Mouse (Mus musculus) adrenal gland, postnatal 36 days (tissue): ENCODE measurements around the gene Dbil5. TPM values are rescaled to one million over a fixed set of nuclear protein-coding genes. Genes with fewer than 3 reads are reported as not detected.
"Not testable (repeated sequence)": the region's sequence is repeated elsewhere in the genome, so short reads cannot be mapped to it uniquely, and the experiment has no call there.

Experiments
- DNase-seq, 2 experiments: peaks; one replicate each; pipeline ENCODE4 v3.0.0; 2021; ENCODE audit warnings: mixed read lengths in 1 of 2
- long read RNA-seq, 2 experiments: library from polyadenylated mRNA; stranded (forward); transcript quantifications; one replicate each; pipeline ENCODE4 v2.0.0; 2021; ENCODE audit warnings: borderline sequencing depth in 2 of 2
- total RNA-seq, 2 experiments: library from RNA; stranded (reverse); gene quantifications; 2 replicates each; pipeline ENCODE4 v1.2.3; 2021

The Dbil5 gene
- not detected for total RNA-seq
- long read RNA-seq, experiment 1, partial matches to known transcripts: 0 of 1 reads
- long read RNA-seq, experiment 1, other reads (novel, unspliced or antisense): 0 of 1 reads
- long read RNA-seq, experiment 2, partial matches to known transcripts: 0 of 1 reads
- long read RNA-seq, experiment 2, other reads (novel, unspliced or antisense): 0 of 1 reads

- DNase-seq: peak; percentile 98 to 99
Observed at GRCm38 (mm10) chr11:76217390-76217800, at the start of gene Dbil5, which contains the start of gene Gemin4. Gene Dbil5 (plus strand): TSS chr11:76217608. Gene Gemin4 (minus strand): TSS chr11:76217664.

- no peak for DNase-seq
Observed at GRCm38 (mm10) chr11:76168976-76169375, 48.4 kb upstream of the Dbil5 start.

GRCm38 (mm10) chr11:76170207-76170606, 47.2 kb upstream of the Dbil5 start:
- DNase-seq: no peak

- peak; percentile 52 to 55 for DNase-seq
Observed at GRCm38 (mm10) chr11:76178726-76179494, 38.5 kb upstream of the Dbil5 start.

- DNase-seq: peak; percentile 94 to 95
Observed at GRCm38 (mm10) chr11:76179495-76180145, 37.8 kb upstream of the Dbil5 start, which contains the start of the genes Vps53 and Fam57a. Gene Vps53 (minus strand): TSS chr11:76179647. Gene Fam57a (plus strand): TSS chr11:76179671.

- DNase-seq: no peak
Observed at GRCm38 (mm10) chr11:76180146-76180540, 37.3 kb upstream of the Dbil5 start.

- no peak for DNase-seq
Observed at GRCm38 (mm10) chr11:76183745-76184144, 33.7 kb upstream of the Dbil5 start.

- DNase-seq: no peak
Observed at GRCm38 (mm10) chr11:76186908-76187307, 30.5 kb upstream of the Dbil5 start.

- DNase-seq: no peak
Observed at GRCm38 (mm10) chr11:76196275-76196976, 21.0 kb upstream of the Dbil5 start.

GRCm38 (mm10) chr11:76196977-76197469, 20.4 kb upstream of the Dbil5 start:
- DNase-seq: no peak

- DNase-seq: peak; percentile 93 to 96
Observed at GRCm38 (mm10) chr11:76201761-76202674, 15.4 kb upstream of the Dbil5 start.

- DNase-seq: no peak
Observed at GRCm38 (mm10) chr11:76206793-76207192, 10.6 kb upstream of the Dbil5 start.

GRCm38 (mm10) chr11:76210228-76210985, 7.0 kb upstream of the Dbil5 start:
- no peak for DNase-seq

- not testable (repeated sequence) for DNase-seq
Observed at GRCm38 (mm10) chr11:76211595-76211994, 5.8 kb upstream of the Dbil5 start.

- no peak for DNase-seq
Observed at GRCm38 (mm10) chr11:76213841-76214240, 3.6 kb upstream of the Dbil5 start.

GRCm38 (mm10) chr11:76215011-76215410, 2.4 kb upstream of the Dbil5 start:
- DNase-seq: no peak

GRCm38 (mm10) chr11:76216049-76216540, 1.3 kb upstream of the Dbil5 start:
- DNase-seq: no peak

- peak; percentile 23 to 45 for DNase-seq
Observed at GRCm38 (mm10) chr11:76216681-76217389, 573 bp upstream of the Dbil5 start.

GRCm38 (mm10) chr11:76224631-76225030, 7.2 kb downstream of the Dbil5 start:
- DNase-seq: no peak
